Mouse (Mus musculus): ENCODE measurements around the gene Gm17482.

The Gm17482 gene

DNA sequence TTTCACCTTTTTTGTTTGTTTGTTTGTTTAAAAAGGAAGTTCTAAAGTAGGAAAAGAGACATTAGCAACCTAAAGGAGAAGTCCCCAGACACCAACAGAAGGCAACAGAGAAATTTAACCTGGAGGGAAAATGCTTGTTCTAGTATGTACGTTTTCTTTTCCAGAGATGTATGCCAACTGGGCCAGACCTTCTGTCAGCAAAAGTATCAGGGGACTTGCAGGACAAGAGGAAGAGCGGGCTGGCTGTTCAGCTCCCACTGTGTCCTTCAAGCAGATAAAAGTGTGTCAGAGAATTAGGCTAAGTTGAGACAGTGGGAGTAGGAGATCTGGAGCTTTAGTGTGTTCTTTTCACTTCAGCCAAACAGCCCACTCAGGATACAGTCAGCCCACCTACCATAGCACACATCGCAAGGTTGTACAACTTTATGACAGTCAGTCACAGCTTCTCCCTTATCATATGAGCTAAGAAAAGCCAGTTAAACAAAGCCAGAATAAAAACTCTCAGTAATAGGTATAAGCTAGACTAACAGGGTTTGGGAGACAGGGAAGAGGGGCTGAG, 18.4 kb downstream of the Gm17482 start:
- peak; percentile 87 for DNase-seq (ENCODE audit: low read depth, low spot score)

DNA sequence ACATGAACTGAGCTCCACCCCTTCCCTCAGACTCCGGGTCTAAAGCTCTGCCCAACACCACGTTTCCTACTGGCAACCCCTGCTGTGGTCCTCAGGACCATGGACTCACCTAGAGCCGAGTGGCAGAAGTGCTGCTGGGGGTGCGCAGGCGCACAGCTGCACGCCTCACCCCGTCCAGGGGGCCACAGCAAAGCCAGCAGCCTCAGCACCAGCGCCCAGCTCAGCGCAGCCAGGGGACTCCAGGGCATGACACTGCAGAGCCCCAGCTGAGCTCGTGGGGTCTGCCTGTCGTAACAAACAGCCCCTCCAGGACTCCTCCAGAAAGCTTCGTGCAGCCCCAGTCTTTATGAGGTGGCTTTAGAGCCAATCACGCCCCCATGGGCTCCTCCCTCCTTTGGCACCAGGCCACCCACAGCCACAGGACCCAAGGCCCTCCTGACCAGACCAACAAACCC, 24.4 kb downstream of the Gm17482 start:
- no peak for DNase-seq (ENCODE audit: low read depth, low spot score)

DNA sequence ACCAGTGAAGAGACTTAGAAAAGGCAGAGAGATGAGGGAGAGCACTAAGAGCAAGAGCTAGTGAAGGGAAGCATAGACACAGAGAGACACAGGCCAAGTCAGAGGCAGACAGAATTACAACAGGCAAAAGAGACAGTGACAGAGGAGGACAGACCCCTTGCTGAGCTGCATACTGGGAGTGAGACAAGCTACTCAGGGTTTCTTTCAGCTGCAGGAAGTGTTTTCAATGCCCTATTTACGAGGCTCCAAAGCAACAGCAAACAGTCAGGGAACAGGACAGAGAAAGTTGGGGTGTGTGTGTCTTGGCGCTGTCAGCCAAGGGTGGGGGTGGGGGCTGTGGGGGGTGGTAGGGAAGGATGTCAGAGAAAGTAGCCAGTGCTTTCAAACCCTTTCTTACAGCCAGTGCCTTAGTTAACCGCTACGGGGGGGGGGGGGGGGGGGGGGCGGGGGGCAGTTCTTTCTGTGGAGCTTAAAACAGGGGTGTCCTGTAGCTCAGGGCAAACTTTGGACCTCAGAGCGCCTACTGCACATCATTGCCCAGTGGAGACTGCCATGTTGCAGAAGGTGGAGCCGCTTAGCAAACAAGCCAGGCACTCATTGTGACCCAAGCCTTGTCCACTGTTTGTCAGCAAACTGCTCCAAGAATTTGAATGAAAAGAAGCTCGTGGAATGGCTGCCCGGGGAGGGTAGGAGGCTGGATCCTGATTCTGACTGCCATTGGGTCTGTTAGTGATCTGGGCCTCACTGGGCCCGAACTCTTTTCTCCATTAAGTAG, 25.1 kb downstream of the Gm17482 start, which contains the start of gene Timp4:
Gene Timp4, minus strand, starts transcription at position 107 of the 775 bp plus-strand sequence.
- peak; percentile 51 for DNase-seq (ENCODE audit: low read depth, low spot score)

DNA sequence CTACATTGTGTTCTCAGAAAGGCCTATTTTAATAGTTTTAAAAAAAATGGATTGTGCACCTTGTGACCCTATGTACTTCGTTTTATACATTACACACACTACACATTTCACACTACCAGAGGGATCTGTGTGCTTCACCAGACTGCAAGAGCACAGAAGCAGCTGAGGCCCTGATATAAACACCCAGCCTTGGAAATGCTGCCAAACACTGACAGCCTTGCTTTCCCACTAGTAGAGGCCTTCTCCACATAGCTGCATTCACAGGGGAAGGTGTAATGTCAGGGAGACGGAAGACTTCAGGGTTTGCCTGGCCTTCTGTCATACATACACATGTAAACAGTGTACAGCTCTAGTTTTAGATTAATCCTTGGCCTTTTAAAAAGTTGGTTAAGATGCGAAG, 28.0 kb downstream of the Gm17482 start:
- DNase-seq (ENCODE audit: low read depth, low spot score): no peak

DNA sequence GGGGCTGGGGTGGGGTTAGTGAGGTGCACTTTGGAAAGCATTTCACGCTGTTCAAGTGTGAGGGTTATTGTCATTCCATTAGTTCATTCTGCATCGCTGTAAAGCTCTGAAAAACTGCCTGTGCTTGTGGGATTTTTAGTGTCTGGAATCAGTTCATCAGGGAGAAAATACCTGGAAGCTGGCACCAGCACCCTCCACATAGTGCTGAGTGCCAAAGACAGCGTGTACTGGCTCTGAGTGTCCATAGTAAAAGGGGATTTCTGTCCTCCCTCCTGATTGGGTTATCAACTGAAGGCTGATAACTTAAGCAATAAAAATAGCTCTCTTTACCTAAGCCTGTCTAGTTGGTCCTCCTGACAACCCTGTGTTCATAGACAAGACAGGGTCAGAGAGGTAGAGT, 33.4 kb downstream of the Gm17482 start:
- DNase-seq (ENCODE audit: low read depth, low spot score): peak; percentile 55

DNA sequence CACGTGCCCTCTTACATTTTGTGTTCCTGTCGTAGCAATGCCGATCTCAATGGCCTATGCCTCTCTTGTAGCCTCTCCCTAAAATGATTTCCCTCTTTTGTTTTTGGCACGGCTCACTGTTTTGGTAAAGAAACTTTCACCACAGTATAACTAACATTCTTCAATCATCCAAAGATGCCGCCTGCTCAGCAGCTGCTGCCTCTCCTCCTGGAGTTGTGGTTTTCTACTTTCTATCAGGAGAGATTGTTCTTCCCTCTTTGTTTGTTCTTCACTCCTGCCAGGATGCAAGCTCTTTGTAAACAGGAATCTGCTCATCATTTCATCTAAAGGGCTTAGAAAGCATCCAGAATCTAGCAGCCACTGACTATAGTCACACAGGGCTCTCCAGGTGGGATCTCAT, 39.6 kb downstream of the Gm17482 start:
- DNase-seq (ENCODE audit: low read depth, low spot score): no peak

DNA sequence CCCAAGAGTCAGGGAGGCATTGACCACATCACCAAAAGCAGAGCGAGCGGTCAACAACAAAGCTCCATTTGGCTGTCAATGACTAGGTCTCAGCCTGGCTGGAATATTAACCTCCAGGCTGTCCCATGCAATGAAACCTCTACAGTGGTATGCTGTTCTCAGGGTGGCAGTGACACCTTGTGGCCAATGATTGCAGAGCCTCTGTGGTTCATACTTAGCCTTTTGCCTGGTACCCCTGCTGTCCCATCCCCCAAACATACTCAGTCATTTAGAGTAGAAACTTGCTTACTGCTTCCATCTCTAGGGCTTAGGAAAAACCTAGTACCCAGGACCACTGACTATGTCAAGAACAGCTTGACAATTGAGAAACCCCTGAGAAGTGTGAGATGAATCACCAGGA, 40.8 kb downstream of the Gm17482 start:
- peak; percentile 90 for DNase-seq (ENCODE audit: low read depth, low spot score)

DNA sequence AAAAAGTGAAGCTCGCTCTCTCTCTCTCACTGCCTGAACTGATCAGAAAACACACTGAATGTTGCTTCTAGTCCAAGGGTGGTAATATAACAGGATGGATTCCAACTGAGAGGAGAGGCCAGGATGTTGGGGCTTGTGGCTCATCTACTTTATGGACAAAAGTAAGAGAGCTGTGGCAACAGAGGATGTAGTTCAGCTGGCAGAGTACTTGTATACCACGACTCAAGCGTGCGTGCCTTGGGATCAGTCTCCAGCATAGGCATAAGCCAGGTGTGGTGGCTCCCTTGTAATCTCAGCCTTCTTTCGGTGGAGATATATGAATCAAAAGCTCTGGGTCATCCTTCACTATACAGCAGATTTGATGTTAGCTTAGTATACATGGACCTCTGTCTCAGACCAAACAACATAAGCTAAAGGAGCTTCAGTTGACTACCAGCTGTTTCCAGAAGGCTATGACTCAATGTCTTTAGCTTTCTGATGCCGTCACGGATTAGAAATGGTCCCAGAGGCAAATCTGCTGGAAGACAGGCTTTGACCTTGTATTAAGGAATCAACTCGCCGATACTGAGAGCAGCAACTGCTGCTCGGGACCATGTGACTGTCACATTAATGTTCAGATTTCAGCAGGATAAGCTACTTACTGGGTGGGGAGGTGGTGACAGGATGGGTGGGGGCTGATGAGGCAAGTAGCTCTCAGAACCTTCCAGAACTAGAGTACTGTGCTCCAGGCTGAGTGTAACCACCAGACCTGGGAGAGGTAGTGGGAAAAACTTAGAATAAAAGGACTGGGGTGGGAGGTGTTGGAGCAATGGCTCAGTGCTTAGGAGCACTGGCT, 41.6 kb downstream of the Gm17482 start:
- no peak for DNase-seq (ENCODE audit: low read depth, low spot score)

DNA sequence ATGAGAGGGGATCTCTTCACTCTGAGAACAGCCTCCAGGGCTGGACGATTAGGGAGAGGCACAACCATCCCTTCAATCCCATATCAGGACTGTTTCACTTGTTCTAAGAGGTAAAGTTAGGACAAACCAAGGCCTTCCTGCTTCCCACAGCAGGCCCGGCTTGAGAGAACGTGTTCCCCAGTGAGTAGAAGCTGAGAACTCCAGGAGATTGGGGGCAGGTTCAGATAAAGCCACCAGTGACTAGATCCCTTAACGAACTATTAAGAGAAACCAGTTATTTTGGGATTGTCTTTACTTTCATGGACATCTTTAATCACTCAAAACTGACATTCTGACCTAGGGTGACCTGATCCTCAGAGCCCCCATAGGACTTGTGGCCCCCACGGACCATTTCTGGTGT, 42.4 kb downstream of the Gm17482 start:
- no peak for DNase-seq (ENCODE audit: low read depth, low spot score)

DNA sequence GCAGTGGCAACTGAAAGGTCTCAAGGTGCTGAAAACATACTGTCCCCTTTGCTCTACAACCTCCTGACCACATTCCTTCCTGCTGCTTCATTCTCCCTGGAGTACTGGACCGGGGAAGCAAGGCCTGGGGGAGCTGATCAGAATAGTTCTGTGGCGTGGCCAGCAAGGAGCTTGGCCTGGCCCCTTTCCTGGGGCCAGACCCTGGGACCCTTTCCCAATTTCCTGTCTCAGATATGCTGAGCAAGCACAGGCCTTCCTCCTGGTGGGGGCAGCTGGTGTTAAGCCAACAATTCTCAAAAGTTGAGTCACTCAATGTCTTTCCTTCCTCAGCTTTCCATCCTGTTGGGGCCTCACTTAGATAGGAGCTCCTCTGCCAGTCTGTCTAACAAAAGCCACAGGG, 42.9 kb downstream of the Gm17482 start:
- no peak for DNase-seq (ENCODE audit: low read depth, low spot score)

DNA sequence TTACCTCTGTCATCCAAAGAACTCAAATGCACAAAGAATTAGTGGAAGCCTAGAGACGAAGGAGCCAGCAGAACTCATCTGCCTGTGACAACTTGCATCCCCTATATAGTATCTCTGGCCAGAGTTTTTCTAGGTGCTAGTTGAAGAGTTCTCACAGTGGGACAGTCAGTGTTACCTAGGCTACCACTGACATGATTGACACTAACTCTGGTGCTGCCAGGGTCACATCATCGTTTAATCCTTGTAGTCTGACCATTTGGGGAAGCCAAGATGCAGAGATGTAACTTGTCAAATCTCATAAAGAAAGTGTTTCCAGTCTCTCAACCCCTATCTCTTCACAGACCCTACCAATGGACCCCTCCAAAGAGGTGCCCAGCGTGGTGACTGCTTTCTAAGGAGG, 44.2 kb downstream of the Gm17482 start:
- DNase-seq (ENCODE audit: low read depth, low spot score): no peak

DNA sequence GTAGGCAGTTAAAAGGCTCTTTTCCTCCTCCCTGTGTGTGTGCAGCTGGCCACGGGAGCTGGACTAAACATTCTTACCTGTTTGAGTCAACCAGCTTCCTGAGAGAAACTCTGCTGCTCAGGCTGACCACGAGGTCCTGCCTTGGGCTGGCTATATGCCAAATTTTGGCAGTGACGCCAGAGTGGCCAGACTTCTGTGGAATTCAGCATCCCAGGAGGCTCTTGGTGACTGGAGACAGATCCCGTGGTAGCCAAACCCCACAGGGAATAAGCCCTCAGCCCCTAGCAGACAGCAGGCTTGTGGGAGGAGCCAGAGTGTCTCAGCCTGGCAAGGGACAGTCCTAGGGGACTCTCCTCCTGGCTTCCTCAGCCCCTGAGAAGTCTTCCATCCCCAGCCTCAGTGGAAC, 44.7 kb downstream of the Gm17482 start:
- peak; percentile 62 for DNase-seq (ENCODE audit: low read depth, low spot score)

DNA sequence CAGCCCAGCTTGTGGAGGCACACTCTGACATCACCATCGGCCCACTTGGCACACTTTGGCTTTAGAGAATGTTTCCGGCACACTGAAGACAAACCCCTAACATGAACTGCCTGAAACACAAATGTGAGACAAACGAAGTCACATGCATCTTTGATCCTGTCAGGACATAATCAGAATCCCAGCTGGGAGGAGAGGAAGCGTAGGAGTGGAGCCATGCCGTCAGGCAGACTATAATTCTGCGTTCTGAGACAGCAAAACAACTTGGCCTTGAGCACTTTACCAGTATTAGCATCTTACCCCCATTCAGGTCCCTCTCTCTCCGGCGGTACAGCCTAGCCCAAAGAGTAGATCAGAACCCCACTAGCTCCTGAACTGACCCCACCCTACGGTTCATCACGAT, 46.2 kb downstream of the Gm17482 start:
- DNase-seq (ENCODE audit: low read depth, low spot score): peak; percentile 76

DNA sequence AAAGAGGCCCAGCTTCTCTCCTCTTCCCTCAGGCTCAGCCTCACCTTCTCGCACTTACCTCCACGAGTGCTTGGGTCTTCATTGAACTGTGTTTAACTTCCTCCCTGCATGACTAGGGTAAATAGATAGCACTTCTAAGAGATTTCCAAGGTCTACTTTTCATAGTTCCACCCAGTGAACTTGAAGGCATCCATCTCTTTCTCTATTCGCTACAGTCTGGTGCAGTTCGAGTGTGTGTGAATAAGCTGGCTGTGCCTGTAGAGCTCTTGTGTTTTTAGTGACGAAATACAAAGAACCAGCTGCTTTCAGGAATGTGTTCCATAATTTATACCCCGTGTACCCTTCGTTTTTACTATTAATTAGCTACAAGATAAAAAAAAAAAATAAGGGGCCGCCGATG, 47.6 kb downstream of the Gm17482 start:
- DNase-seq (ENCODE audit: low read depth, low spot score): no peak

DNA sequence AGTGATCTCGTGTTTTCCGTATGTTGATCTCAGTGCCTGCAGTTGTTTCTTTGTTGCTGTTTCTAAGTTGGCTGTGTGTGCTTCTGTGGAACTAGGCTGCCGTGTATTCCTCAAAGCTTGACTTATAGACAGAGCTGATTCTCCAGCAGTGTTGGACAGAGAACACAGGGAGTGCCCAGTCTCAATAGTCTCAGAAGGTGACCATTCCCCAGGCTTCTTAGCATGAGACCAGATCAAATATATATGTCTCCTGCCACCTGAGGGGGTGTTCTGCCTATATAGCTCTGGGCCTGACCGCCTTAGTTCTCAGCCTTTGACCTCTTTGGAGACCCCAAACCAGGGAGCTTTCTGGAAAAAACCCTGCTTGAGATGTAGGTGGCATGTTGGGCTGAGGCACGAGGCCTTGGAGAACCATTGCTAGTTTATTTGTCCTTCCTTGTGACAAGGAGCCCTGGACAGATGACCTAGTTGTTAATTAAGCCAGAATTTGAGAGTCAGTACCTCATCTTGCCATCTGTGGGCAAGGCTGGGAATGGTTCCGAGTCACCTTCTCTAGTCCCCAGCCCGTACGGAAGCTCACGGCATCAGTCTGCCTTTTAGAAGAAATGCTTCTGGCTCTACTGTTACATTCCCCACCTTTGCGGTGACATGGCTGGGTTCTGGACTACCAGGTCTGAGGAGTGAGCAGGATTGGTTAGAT, 48.1 kb downstream of the Gm17482 start:
- DNase-seq (ENCODE audit: low read depth, low spot score): peak; percentile 64

DNA sequence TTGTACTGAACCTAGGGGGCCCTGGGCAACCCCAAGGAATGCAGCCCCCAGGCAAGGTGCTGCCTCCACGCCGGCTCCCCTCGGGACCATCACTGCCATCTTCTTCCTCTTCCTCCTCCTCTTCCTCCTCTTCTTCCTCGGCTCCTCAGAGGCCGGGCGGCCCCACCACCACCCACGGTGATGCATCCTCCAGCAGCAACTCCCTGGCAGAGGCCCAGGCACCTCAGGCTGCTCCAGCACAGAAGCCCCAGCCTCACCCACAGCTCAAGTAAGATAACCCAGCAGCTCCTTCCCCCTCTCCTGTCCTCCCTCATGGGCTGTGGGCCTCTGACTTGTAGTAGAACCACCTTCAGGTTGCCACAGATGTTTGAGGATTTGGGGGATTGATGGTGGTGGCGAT, 50.9 kb downstream of the Gm17482 start:
- DNase-seq (ENCODE audit: low read depth, low spot score): peak; percentile 45

DNA sequence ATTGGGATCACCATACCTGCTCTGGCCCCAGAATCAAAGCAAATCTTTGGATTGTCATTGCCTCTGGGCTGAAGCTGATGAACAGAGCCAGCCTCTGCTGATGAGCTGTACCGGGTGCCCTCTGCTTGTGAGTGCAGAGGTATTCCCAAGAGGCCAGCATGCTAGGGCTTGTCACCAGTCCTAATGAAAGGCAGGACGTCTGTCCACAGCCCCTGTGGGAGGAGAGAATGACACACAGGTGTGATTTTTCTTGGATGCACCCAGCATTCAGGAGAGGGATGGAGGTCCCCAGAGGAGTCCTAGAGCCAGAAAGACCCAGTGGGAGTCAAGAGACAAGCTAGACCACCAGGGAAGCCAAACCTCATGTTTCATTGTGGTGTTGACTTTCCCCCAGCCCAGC, 52.5 kb downstream of the Gm17482 start:
- DNase-seq (ENCODE audit: low read depth, low spot score): no peak

DNA sequence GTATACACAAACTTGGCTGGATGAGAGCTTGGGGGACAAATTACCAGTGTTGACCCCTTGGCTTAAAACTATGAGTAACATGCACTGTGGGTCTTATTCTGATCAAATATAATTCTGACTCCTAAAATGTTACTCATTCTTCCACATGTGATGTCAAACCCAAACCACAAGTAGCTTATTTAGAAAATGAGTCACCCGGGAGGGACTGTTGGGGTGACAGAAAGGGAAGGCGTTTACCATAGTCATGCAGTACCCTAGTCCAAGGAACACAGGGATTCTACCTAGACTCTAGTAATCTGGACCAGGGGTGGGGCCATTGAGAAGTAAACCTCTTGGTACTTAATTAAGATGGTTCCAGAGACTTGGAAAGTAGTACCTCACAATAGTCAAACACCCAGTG, 57.0 kb downstream of the Gm17482 start:
- peak; percentile 68 for DNase-seq (ENCODE audit: low read depth, low spot score)

DNA sequence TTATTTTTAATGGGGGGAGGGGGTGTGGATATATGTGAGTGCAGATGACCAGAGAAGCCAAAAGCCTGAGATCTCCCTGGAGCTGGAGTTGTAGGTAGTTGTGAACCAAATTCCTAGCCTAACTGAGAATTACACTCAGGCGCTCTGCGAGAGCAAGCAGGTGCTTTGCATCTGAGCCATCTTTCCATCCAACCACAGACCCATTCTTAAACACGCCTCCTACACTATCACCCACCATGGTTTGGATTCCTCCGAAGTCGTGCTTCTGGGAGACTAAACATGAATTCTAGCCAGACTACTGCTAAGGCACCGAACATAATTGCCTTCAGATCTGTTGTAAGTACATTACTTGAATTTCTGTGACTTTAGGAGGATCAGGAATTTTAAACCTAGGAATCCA, 59.3 kb downstream of the Gm17482 start:
- peak; percentile 91 for DNase-seq (ENCODE audit: low read depth, low spot score)

DNA sequence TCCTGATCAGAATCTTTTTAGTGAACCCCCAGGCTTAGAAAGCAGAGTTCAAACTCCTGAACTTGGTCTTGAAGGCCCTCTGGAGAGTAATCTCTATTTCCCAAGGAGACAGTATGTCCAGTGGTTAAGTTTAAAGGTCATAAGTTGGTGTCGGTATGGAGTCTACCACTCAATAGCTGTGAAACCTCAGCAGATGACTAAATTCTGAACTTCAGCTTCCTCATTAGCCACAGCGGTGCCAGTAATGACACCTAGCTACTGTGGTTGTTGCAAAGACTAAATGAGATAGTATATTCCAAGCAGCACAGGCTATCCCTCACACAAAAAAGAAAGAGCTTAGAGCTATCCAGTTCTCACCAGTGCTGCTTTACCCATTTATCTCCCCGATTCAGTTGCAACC, 61.1 kb downstream of the Gm17482 start:
- DNase-seq (ENCODE audit: low read depth, low spot score): no peak

DNA sequence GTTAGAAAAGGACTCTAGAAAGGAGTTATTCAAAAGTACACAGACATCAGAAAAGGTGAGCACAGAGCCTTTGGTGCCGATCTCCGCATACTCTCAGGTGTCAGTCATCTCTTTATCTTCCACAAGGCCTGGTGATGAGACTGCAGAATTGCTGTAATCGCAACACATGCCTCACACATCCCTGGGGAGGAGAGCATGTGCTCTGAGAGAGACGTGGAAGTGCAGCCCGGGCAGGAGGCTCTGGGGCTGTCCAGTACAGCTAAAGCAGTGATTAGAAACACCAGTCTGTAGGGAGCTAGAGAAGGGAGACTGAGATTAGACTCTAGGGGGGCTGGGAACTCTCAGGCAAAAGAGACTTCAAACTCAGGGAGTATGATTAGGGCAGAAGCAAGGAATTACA, 63.4 kb downstream of the Gm17482 start:
- DNase-seq (ENCODE audit: low read depth, low spot score): no peak

DNA sequence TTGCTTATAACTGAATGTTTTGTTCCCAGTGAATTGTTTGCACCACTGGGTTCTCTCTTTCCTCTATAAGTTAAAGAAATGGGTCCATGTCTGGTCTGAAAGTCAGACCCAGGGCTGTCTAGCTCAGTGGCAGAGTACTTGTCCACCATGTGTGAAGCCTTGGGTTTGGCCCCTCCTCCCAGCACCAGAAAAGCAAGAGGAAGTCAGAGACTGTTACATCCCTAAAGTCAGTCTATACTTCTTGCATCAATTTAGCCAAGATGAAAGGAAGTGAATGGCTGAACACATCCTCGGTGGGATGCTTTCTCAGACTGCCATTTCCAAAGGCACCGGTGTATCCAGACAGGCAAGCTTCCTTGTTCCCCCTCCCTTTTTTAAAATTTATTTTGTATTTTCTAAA, 63.9 kb downstream of the Gm17482 start:
- no peak for DNase-seq (ENCODE audit: low read depth, low spot score)

All from brain, adult 2 months (tissue).